Mouse (Mus musculus) testis, adult 2 months (tissue): ENCODE results near the gene Zfp367.

Experiments used
- CTCF ChIP-seq: fragments of 200-500 bp; IDR thresholded peaks from 2 replicates; pipeline ENCODE4 v1.5.1; 2012; ENCODE audit warnings: low read depth, mild to moderate bottlenecking, inconsistent platforms, low read length, moderate library complexity; ENCODE audit not compliant: control insufficient read depth, insufficient read depth, insufficient replicate concordance
- POLR2A ChIP-seq: fragments of 200-500 bp; IDR thresholded peaks from 2 replicates; pipeline ENCODE4 v1.6.1; 2012; ENCODE audit warnings: low read depth, mild to moderate bottlenecking, inconsistent platforms, low read length, moderate library complexity; ENCODE audit not compliant: control insufficient read depth

GRCm38 (mm10) chr13:64086036-64086435 lies 67.0 kb downstream of the Zfp367 start:
- TF ChIP-seq CTCF (no peak), POLR2A (no peak)
